17 mouse cellular contexts compared by ENCODE assay signal in the genomic region with DNA sequence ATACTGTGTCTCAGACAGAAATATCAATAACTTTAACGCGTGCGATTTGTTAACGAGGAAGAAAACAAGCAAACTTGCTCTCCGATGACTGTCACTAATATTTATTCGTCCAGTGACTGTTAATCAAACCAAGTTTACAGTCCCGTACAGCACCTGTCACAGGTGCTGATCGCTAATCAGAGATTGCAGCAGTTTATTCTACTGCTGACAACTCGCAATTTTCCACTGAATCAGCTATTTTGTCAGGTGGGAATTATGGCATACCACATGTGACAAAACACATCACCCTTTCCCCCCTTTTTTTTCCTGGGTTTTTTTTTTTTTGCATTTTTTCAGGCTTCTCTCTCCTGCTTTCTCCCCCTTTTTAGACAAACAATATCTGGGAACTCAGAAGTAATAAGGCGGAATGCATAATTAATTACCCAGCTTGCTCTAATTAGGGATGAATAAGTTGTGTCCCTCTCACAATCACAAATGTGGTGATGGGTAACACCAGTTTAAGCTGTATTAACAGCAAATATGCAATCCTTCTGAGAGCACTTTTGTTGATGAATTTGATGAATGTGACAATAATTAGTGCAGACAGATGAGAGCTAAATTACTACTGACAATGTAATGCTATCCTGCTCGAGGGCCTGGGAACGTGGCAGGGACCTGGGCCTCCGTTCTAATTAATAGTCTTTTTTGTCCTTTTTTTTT.
A peak's percentile ranks its signal among the peaks of the same experiment; 100 is the strongest.
DNase-seq lines count a peak whose midpoint lies in the region; ATAC-seq lines count a peak whose summit lies in the region.
"Had no signal": no experiment of that assay in that cellular context is flagged by ENCODE, and none has a peak within 500 bp of the region (broad histone marks: within the 10 kb centered on the region; RNA-seq: fewer than 3 reads in every experiment).

No protein-coding gene starts in this region.

- no peaks in the 10 kb centered on the region for H3K36me3 ChIP-seq in midbrain, embryonic 13.5 days
- H3K36me3 ChIP-seq in midbrain, embryonic 10.5 days, result no peaks in the 10 kb centered on the region
- H3K36me3 ChIP-seq in forebrain, embryonic 11.5 days (ENCODE audit: control insufficient read depth, insufficient read depth, low read length), result no peaks in the 10 kb centered on the region
- no peaks in the 10 kb centered on the region for H3K36me3 ChIP-seq in hindbrain, embryonic 14.5 days (replicated peaks; ENCODE audit: control insufficient read depth, insufficient read depth)
- H3K36me3 ChIP-seq: heart, embryonic 12.5 days had no signal

- 56% methylated on average over 13 of the region's 13 CpGs for WGBS in midbrain, embryonic 13.5 days
- WGBS in midbrain, embryonic 10.5 days, result 79% methylated on average over 13 of the region's 13 CpGs
- WGBS in forebrain, embryonic 11.5 days, result 34% methylated on average over 13 of the region's 13 CpGs
- 42% methylated on average over 13 of the region's 13 CpGs for WGBS in hindbrain, embryonic 14.5 days

- no peak overlapping the region for H3K9ac ChIP-seq in midbrain, embryonic 13.5 days (replicated peaks)
- no peak overlapping the region for H3K9ac ChIP-seq in forebrain, embryonic 11.5 days (ENCODE audit: low read length)
- no peak overlapping the region for H3K9ac ChIP-seq in hindbrain, embryonic 14.5 days
- H3K9ac ChIP-seq: heart, embryonic 12.5 days had no signal

- no peak overlapping the region for H3K4me2 ChIP-seq in midbrain, embryonic 13.5 days (replicated peaks)
- H3K4me2 ChIP-seq in forebrain, embryonic 11.5 days (ENCODE audit: low read depth, low read length, severe bottlenecking), result no peak overlapping the region
- no peak overlapping the region for H3K4me2 ChIP-seq in hindbrain, embryonic 14.5 days (replicated peaks)
- H3K4me2 ChIP-seq: heart, embryonic 12.5 days had no signal

- peaks cover 7% of the 10 kb centered on the region; the same call in 1 of the 2 replicates for H3K27me3 ChIP-seq in midbrain, embryonic 13.5 days
- H3K27me3 ChIP-seq in midbrain, embryonic 10.5 days (ENCODE audit: low read depth, poor library complexity, severe bottlenecking), result peaks cover 12% of the 10 kb centered on the region; the same call in 1 of the 2 replicates
- H3K27me3 ChIP-seq in forebrain, embryonic 11.5 days (ENCODE audit: control insufficient read depth, insufficient read depth, low read length), result peaks cover 8% of the 10 kb centered on the region; the same call in 1 of the 2 replicates
- H3K27me3 ChIP-seq in hindbrain, embryonic 14.5 days (ENCODE audit: control insufficient read depth, insufficient read depth, low read length), result peaks cover 7% of the 10 kb centered on the region; the same call in 1 of the 2 replicates
- H3K27me3 ChIP-seq: heart, embryonic 12.5 days had no signal

- no peaks in the 10 kb centered on the region; the same call in 1 of the 2 replicates for H3K9me3 ChIP-seq in midbrain, embryonic 13.5 days
- no peaks in the 10 kb centered on the region; the same call in 1 of the 2 replicates for H3K9me3 ChIP-seq in midbrain, embryonic 10.5 days (replicated peaks)
- no peaks in the 10 kb centered on the region; the same call in 1 of the 2 replicates for H3K9me3 ChIP-seq in forebrain, embryonic 11.5 days (ENCODE audit: control insufficient read depth, low read length)
- H3K9me3 ChIP-seq in hindbrain, embryonic 14.5 days (ENCODE audit: control insufficient read depth, low read length), result no peaks in the 10 kb centered on the region

- no peak for DNase-seq in midbrain, embryonic 10.5 days (ENCODE audit: low spot score)
- DNase-seq in forebrain, embryonic 11.5 days (ENCODE audit: low spot score), result peak; percentile 68
- DNase-seq in hindbrain, embryonic 14.5 days (ENCODE audit: low spot score), result peak; percentile 52
- peak; percentile 96 for DNase-seq in retina, postnatal 1 day
- no peak for DNase-seq in spleen, postnatal 14 days (ENCODE audit: low spot score in 2 of 2)
- DNase-seq in lung, postnatal 25 days (ENCODE audit: low spot score), result no peak
- DNase-seq: cerebellum, adult 11 months; cerebellum, postnatal 36 days; gastrocnemius, postnatal 25 days; kidney, adult 18-20 months; kidney, postnatal 36 days; lung, adult 2 months; right cerebral cortex, postnatal 25 days; thymus, adult 2 months had no signal

- peaks cover 9% of the 10 kb centered on the region for H3K4me1 ChIP-seq in midbrain, embryonic 13.5 days (replicated peaks)
- peaks cover 2% of the 10 kb centered on the region for H3K4me1 ChIP-seq in midbrain, embryonic 10.5 days
- no peaks in the 10 kb centered on the region; the same call in 1 of the 2 replicates for H3K4me1 ChIP-seq in forebrain, embryonic 11.5 days (replicated peaks; ENCODE audit: control insufficient read depth, insufficient read depth, low read length)
- peaks cover 15% of the 10 kb centered on the region for H3K4me1 ChIP-seq in hindbrain, embryonic 14.5 days (replicated peaks; ENCODE audit: control insufficient read depth, insufficient read depth, low read length)
- H3K4me1 ChIP-seq: heart, embryonic 12.5 days had no signal

- no peak overlapping the region for H3K4me3 ChIP-seq in midbrain, embryonic 13.5 days (replicated peaks)
- H3K4me3 ChIP-seq in midbrain, embryonic 10.5 days, result no peak overlapping the region
- no peak overlapping the region for H3K4me3 ChIP-seq in forebrain, embryonic 11.5 days (ENCODE audit: low read depth, low read length)
- no peak overlapping the region for H3K4me3 ChIP-seq in hindbrain, embryonic 14.5 days (replicated peaks; ENCODE audit: low read length)
- H3K4me3 ChIP-seq: heart, embryonic 12.5 days had no signal

- no peak overlapping the region for H3K27ac ChIP-seq in midbrain, embryonic 13.5 days
- H3K27ac ChIP-seq in midbrain, embryonic 10.5 days (replicated peaks), result no peak overlapping the region
- H3K27ac ChIP-seq in forebrain, embryonic 11.5 days (ENCODE audit: low read depth, low read length), result no peak overlapping the region
- no peak overlapping the region for H3K27ac ChIP-seq in hindbrain, embryonic 14.5 days
- H3K27ac ChIP-seq: macrophage had no signal

- ATAC-seq in midbrain, embryonic 13.5 days, result peak; percentile 74; the same call in 1 of the 2 replicates
- ATAC-seq in forebrain, embryonic 11.5 days (replicated peaks; ENCODE audit: low FRiP score), result peak; percentile 88
- peak; percentile 79 for ATAC-seq in hindbrain, embryonic 14.5 days (ENCODE audit: low FRiP score)

Comparison
In these comparisons a context has a peak if more than half of its experiments do, and no peak if none do; other contexts are left out.
1. DNase-seq: peak in forebrain, embryonic 11.5 days (single experiment), hindbrain, embryonic 14.5 days (single experiment) and retina, postnatal 1 day (single experiment); none in midbrain, embryonic 10.5 days (single experiment), spleen, postnatal 14 days (0 of 2) and lung, postnatal 25 days (single experiment).
2. Peak in every context shown above with its lines, with median percentiles within 50 percentile points of each other: ATAC-seq.